Mouse (Mus musculus): ENCODE measurements around the gene Imp4. TPM values are rescaled to one million over a fixed set of nuclear protein-coding genes. Genes with fewer than 3 reads are reported as not detected.

Imp4 gene
- total RNA-seq, 2 experiments from 2014 or later = 10.3 to 13.4 TPM

- DNase-seq (ENCODE audit: low spot score) = peak; percentile 92
Observed at GRCm38 (mm10) chr1:34459284-34460060, 19.8 kb downstream of the Imp4 start, which contains the start of gene Ptpn18. Ptpn18 (plus strand) TSS chr1:34459762.

- peak; percentile 12 for DNase-seq (ENCODE audit: low spot score)
Observed at GRCm38 (mm10) chr1:34460061-34460441, 20.4 kb downstream of the Imp4 start.

GRCm38 (mm10) chr1:34462766-34463165, 23.1 kb downstream of the Imp4 start:
- peak; percentile 50 for DNase-seq (ENCODE audit: low spot score)

GRCm38 (mm10) chr1:34464310-34464817, 24.7 kb downstream of the Imp4 start:
- no peak for DNase-seq (ENCODE audit: low spot score)

DNA sequence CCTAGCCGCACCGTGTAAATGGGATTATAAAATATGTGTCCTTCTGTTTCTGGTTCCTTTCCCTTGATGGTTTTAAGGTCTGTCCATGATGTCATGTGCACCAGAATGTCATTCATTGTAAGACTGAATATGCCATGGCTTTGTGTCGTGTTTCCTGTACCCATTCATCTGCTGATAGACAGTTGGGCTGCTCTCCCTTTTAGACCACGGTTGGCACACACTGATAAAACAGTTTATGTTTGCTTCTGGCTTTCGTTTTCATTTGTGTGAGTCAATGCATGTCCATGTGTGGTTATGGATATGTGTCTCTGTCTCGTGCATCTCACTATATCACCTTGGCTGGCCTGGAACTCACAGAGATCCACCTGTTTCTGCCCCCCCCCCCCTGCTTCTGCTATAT, 25.8 kb downstream of the Imp4 start:
- no peak for DNase-seq (ENCODE audit: low spot score)

DNA sequence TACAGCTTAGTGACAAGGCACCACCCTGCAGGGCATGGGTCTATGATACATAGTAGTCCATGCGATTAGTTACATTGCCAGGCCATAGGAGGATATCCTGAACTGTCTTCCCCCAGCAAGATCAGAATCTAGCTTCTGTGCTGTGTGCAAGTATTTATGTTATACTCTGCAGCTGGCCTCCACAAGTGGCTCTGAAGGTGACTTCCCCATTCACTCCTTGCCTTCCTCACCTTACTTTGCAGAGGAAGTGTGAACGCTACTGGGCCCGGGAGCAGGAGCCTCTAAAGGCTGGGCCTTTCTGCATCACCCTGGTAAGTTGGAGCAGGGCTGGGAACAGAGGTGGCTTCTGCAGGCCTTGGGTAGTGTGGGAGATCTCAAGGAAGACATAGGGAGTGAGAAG, 28.4 kb downstream of the Imp4 start:
- no peak for DNase-seq (ENCODE audit: low spot score)

DNA sequence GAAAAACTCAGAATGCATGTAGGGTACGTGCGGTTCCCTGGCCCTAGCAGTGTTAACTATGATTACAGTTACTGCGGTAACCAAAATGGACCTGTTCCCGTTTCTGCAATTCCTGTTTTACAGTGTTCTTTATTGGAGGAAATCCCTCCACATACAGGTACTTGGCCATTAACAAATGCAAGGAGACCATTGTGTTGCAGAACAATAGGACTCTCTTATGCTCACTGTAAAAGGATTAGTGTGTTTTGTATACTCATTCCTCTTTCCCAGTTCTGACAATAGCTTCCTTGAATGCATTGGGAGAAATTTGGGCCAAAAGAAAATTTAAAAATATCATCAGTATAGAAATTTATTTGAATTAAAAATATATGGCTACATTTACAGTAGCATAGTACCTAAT, 28.8 kb downstream of the Imp4 start:
- DNase-seq (ENCODE audit: low spot score) = no peak

DNA sequence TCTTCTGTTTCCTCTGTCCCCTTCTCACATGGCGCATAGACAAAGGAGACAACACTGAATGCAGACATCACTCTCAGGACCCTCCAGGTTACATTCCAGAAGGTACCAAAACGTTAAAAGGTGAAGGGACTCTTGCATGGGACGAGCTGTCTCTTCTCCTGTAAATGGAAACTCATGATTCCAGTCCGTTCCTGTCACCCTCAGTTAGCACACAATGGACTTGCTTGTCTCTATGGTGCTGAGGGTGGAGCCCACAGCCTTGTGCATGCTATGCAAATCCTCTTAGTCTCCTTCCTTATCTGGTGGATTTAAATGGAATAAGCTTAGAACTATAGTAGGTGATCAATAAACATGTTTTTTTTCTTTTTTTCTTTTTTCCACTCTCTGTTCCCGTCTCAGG, 30.1 kb downstream of the Imp4 start:
- no peak for DNase-seq (ENCODE audit: low spot score)

DNA sequence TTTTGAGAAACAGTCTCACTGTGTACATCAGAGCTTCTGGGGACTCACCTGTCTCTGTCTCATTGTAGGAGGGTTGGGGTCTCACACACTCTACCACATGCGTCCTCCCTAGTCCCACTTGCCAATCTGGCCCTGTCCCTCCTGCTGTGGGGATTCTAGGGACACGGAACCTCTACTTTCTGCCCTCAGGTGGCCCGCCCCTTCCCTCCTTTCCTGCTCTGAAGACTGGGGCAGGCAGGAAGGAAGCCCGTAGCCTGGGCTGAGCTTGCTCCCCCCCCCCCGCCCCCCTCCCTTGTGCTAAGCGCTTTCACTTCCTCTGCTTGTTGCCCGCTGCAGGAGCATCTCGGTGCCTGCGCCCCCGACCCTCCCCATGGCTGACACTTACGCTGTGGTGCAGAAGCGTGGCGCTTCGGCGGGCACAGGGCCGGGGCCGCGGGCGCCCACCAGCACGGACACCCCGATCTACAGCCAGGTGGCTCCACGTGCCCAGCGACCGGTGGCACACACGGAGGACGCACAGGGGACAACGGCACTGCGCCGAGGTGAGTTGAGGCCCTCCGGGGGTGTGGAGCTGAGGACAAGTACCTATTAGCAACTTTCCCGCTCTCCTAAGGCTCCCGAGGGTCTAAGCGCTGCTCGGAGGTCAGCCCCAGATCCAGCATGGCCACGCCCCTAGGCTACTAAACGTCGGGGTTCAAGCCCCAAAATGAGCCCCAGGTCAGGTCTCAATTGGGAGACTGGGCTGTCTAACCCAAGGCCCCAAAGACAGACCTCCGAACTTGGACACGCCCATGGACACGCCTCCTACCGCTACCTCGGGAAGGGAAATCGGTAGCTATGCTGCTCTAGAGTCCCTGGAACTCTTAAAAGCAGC, 33.0 kb downstream of the Imp4 start:
- peak; percentile 11 for DNase-seq (ENCODE audit: low spot score)

DNA sequence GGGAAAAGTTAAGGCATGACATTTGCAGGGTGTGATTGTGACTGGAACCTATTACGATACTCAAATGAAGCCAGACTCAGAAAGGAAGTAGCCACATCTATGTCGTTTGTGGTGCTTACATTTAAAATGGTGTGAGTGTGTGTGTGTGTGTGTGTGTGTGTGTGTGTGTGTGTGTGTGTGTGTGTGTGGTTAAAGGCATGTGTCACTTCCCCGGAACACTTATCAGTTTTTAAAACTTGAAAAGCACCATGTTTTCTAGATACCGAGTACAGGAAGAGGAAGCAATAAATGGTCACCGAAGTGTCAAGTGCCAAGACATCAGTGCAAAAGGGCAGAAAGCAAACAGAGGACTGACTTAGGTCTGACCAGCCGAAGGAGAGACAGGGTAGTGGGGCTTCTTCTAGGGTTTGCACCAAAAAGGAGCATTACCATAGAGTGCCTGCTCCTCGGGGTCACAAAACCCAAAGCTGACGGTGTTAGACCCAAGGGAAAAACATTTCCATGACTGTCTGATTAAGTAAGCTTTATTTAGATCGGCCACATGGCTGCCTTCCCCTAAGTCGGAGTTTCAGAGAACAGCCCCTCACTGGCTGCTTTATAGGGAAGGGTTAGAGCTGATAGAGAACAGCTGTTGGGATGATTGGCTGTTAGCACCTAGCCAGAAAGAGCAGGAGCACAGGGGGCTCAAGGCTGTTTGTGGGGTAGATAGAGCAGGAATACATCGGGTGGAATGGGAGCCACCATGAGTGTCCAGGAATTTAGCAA, 39.4 kb downstream of the Imp4 start:
- DNase-seq (ENCODE audit: low spot score) = no peak

GRCm38 (mm10) chr1:34480801-34481200, 41.1 kb downstream of the Imp4 start:
- DNase-seq (ENCODE audit: low spot score) = no peak

DNA sequence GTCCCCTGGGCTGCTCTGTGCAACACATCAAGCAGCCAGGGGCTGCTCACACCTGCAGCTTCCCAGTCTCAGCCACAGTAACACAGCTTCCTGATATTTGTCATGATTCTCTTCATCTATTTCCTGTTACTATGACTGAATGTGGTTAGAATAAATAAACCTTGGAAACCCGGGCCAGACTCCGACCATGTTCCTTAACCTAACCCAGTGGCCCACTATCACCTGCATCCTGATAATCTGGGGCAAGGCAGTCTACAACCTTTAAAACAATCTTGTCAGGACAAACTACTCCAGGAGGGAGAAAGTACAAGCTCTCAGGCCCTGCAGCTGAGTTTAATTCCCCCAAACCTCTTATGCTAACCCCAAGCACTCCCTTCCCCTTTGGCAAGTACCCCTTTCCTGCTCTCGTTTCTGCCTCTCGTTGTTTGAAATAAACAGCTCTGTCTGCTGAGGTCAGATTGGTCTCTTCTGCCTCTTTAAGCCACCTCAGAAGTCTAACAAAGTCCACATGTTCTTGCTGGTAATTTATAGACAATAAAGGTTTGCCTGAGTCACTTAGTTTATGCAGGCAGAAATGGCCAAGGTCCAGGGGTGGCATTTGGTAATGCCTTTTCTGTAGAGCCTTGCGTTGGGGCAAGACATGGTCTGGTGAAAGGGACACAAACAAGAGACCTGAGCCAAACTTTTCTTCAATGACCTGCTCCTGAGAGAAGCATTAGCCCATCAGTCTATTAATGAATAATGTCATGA, 42.4 kb downstream of the Imp4 start:
- no peak for DNase-seq (ENCODE audit: low spot score)

GRCm38 (mm10) chr1:34484470-34484869, 44.8 kb downstream of the Imp4 start:
- no peak for DNase-seq (ENCODE audit: low spot score)

GRCm38 (mm10) chr1:34485461-34486188, 46.0 kb downstream of the Imp4 start:
- peak; percentile 9 for DNase-seq (ENCODE audit: low spot score)

- no peak for DNase-seq (ENCODE audit: low spot score)
Observed at GRCm38 (mm10) chr1:34487383-34487782, 47.7 kb downstream of the Imp4 start.

DNA sequence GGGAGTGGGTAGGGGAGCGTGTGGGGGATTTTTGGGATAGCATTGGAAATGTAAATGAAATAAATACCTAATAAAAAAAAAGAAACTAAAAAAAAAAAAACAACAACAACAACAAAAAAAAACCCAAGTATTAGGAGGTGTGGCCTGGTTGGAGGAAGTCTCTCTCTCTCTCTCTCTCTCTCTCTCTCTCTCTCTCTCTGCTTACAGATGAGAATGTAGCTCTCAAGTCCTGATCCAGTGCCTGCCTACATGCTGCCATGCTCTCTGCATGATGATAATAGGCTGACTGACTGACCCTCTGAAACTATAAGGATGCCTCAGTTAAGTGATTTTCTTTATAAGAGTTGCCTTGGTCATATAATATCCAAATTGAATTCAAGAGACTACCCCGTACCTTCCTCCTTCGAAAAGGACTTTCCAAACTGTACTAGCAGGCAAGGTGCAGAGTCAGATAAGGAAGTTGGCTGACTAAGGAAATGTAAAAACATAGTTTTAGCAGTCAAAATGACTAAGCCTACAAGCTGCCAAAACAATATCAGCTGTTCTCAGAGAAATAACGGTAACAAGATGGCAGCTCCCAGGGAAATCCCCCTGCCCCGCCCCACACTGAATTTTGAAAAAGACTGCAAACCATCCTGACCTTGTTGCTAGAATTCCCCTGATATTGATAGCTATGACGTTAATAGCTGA, 50.3 kb downstream of the Imp4 start:
- DNase-seq (ENCODE audit: low spot score) = no peak

- DNase-seq (ENCODE audit: low spot score) = no peak
Observed at GRCm38 (mm10) chr1:34491480-34491879, 51.8 kb downstream of the Imp4 start.

Measured in gastrocnemius, adult 18-20 months (tissue).